Mouse (Mus musculus): ENCODE measurements around the gene Dlgap3. TPM values are rescaled to one million over a fixed set of nuclear protein-coding genes. Genes with fewer than 3 reads are reported as not detected.

The Dlgap3 gene
- total RNA-seq, 2 experiments from 2014 or later: 4.9 to 6.1 TPM

DNA sequence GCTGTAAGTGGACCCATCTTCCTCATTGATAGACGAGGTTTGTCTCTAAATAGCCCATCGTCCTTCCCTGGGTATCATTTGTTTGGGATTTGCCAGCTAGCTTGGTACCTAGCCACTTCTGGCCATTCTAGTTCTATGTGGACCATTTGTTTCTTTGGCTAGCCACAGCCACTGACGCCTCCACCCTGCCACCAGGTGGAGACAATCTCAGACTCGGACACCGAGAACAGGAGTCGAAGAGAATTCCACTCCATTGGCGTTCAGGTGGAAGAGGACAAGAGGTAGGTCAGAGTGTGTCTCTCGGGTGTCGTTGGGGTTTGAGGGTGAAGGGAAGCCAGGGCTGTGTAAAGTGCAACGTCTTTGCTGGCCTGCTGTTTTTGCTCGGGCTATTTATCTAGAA is 46.1 kb downstream of the Dlgap3 start:
- DNase-seq (ENCODE audit: low spot score in 2 of 2): no peak

DNA sequence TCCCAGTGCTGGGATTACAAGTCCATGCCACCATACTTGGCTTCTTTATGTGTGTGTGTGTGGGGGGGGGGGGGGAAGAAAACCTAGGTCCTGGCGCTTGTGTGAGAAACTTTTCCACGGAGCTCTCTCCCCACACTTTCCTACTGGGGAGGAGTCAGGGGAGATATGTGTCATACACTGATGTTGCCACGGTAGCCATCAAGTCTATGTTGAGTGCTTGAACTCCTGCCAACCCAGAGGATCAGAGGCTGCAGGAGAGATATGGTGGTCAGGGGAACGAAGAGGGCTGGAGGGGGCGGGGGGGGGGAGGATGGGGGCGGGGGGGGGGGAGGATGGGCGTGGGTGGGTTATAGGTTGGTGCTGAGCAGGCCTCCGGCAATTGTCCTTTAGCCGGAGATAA is 46.8 kb downstream of the Dlgap3 start:
- DNase-seq (ENCODE audit: low spot score in 2 of 2): no peak

DNA sequence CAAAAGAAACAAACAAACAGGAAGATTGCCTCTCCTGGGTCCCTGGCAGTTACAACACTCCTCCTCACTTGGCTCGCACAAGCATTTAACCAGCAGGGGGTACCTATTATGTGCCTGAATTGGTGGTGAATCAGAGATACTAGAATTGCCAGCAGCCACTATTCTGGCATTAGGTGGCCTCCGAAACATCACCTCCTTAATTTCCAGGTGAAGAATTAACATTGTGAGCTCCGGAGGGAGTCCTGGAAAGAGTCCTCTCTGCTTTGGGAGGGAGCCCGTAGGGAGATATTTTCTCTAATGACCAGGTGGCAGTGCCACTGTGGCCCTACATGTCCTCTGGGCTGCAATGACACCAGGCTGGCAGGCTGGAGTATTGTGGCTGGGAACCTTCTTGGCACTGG is 47.2 kb downstream of the Dlgap3 start:
- no peak for DNase-seq (ENCODE audit: low spot score in 2 of 2)

DNA sequence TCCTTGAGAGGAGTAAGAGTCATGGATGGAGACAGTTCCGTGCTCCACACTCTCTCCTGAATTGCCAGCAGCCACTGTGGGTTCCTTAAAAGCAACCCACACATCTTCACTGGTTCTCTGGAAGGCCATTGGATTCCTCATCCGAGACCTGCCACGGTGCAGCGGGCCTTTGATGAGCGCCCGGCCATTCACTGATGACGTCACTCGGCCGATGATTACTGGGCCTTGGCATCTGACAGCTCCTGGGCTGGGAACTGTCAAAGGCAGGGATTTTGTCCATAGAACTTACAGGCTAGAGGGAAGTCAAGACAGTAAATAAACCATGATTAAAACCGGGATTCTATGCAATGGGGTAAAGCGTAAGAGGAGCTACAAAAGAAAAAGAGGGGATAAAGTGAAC is 48.0 kb downstream of the Dlgap3 start:
- DNase-seq (ENCODE audit: low spot score in 2 of 2): peak in 1 of 2 experiments; percentile 7

DNA sequence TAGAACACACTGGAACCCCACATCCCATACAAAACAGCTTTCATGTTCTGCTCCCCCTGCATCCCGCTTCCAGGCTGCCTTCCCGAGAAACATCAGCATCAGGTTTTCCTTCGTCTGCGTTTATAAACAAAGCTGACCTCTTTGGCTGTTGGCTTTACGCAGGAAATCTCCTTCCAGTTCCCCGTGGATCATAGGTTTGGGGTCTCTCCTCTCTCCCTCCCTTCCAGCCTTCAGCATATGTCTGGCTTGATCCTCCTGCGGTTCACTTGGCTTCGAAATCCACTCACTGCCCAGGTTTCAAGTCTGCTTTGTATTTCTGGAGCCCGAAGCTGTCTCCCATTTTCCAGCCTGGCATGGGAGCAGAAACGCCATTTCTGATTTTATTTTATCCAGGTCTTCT is 54.3 kb downstream of the Dlgap3 start:
- DNase-seq (ENCODE audit: low spot score in 2 of 2): no peak

DNA sequence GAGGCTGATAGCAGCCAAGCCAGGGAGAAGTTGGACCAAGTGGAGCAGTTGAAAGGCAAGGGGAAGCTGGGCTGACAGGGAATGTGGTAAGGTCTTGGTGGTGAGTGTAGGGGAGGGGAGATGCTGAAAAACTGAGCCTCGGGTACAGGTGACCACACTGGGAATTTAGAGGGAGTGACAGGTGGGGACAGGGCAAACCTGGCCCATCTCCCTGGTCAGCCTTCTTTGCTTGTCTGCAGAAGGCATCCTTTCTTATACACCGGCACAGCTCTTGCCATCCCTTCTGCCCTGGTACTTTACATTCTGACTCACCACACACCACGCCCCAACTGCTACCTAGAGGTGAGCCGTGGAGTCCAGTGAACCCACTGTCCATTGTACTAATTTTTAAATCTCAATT is 54.8 kb downstream of the Dlgap3 start:
- no peak for DNase-seq (ENCODE audit: low spot score in 2 of 2)

DNA sequence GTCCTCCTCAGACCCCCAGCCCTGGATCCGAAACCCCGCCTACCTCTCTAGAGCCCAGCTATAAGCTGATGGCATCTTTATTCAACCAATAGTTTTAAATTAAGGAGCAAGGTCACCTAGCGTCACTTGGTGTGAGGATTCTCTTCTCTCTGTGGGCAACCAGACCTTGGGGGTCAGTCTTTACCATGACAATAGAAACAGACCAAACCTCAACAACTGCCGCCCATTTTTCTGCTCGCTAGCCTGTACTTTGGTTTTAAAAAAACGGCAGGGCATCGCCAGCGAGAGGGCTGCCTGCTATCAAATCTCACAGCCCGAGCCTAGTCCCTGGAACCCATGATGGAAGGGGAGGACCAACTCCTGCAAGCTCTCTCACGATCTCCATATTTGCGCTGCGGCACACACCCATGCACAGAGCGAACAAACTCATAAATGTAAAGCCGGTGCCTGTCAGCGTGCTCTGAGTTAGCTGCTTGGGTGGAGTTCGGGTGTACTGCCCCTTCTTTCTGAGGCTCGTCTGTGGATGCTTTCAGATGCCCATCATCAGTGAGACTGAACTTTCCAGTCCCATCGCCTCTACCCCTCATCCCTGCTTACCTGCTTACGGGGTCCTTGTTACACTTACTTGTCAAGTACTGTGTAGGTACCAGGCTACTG is 55.6 kb downstream of the Dlgap3 start:
- DNase-seq (ENCODE audit: low spot score in 2 of 2): no peak

DNA sequence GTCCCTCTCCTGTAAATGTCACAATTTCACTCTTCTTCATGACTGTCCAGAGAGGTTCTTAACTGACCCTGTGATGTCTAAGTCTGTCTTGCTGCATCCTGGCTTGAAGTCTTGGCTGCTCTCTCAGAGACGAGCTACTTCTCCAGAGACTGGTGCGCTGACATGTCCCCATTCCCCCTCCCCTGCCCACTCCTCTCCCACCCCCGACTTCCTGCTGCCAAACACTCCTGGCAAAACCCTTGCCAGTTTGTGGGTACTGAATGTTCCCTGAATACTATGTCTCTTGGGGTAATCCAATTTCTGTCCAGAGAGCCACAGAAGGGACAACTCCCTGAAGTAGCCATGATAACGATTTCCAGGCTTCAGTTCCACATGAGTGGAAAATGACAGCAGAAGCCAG is 57.1 kb downstream of the Dlgap3 start:
- no peak for DNase-seq (ENCODE audit: low spot score in 2 of 2)

DNA sequence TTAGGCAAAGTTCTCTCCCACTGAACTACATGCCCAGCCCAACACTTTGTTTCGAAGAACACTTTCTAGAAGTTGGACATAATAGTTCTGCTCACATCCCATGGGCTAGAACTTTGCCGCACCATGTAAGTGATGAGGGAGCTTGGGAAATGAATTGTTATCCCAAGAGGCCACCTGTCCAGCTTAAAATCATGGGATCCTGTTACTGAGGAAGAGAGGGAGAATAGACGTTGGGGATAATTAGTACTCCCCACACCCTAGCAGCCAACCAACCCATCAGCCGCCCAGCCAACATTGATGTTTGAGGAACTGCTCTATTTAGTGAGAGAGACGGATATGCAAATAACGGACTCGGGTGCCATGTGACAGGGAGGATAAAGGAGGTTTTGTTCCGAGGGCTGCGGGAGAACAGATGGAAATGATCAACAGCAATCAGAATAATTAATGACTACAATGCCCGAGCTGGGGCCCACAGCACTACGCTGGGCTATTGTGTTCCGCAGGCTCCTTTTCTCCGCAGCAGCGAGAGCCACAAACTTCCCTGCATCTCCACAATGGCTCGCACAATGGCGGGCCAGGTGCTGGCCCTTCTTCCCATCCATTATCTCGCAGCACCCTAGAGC is 58.2 kb downstream of the Dlgap3 start:
- DNase-seq (ENCODE audit: low spot score in 2 of 2): no peak

DNA sequence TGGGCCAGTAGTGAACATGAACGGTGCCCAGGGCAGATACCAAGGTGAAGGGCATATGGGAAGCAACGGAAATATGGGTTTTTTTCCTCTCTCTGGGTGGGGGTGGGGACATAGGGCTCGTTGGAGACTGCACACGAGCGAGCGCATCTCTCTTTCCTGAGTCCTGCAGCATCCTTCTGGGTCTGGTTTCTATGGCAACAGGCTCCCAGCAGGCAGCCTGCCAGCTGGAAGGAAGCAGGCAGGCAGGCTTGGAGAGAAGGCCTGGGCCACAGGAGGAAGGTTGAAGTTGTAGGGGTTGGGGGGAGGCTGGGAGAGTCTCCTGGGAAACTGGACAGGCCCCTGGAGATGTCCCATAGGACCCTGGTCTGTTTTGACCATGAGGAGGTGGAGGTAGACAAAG is 63.0 kb downstream of the Dlgap3 start:
- DNase-seq (ENCODE audit: low spot score in 2 of 2): no peak

DNA sequence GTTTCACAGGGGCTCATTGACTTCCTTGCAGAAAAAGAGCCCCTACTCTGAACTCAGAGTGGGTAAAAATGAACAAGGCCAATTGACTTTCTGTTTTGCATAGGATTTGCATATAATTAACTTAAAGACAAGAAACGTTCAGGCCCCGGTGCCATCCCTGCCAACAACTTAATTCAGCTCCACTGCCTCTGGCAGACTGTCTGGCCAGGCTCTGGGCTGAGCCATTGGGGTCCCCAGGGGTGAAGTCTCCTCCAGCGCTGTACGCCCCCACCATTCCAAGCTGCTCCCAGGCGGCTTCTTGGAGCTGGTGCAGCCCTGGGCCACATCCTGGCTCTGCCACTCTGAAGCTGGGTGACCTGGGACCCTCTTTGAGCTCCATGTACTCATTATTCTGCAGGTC is 63.5 kb downstream of the Dlgap3 start:
- DNase-seq (ENCODE audit: low spot score in 2 of 2): no peak

DNA sequence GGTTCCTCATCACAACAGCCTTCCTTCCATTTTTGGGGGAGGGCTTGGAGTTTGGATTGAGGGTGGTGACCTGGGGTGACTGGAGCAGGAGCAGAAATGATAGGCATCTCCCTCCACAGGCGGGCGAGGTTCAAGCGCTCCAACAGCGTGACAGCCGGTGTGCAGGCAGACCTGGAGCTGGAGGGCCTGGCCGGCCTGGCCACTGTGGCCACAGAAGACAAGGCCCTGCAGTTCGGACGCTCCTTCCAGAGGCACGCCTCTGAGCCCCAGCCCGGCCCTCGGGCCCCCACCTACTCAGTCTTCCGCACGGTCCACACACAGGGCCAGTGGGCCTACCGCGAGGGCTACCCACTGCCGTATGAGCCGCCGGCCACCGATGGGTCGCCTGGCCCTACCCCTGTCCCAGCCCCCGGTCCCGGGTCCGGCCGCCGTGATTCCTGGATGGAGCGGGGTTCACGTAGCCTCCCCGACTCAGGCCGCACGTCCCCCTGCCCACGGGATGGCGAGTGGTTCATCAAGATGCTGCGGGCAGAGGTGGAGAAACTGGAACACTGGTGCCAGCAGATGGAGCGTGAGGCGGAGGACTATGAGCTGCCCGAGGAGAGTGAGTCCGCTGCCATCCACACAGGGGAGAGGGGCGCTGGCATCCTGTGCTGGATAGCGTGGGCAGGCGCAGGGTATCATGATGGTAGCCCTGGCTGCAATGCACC is 64.6 kb downstream of the Dlgap3 start:
- no peak for DNase-seq (ENCODE audit: low spot score in 2 of 2)

DNA sequence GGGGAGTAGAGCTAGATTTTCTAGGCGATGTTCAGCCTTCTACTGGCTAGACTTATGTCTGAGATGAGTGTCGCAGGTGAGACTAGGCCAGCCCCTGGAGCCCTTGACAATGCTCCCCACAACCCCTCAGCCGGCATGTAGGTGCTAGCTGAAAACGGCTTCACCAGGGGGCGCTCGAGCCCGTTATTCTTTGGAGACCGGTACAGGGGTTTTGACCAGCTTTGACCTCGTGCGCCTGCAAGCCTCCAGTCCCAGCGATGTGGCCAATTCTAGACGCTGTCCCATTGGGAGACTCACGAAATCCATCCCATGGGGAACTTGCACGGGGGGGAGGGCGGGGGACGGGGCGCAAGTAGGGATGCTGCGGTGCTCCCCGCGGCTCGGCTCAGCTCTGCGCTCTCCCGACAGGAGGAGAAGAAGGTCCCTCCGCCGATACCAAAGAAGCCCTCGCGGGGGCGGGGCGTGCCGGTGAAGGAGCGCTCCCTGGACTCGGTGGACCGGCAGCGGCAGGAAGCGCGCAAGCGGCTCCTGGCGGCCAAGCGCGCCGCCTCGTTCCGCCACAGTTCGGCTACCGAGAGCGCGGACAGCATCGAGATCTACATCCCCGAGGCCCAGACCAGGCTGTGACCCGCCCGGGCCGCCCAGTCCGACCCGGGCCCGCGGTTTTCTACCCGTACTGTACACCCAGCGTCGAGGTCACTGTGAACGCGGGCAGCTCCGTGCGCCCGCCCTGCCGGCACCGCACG is 66.9 kb downstream of the Dlgap3 start:
- DNase-seq (ENCODE audit: low spot score in 2 of 2): peak; percentile 85 to 89

DNA sequence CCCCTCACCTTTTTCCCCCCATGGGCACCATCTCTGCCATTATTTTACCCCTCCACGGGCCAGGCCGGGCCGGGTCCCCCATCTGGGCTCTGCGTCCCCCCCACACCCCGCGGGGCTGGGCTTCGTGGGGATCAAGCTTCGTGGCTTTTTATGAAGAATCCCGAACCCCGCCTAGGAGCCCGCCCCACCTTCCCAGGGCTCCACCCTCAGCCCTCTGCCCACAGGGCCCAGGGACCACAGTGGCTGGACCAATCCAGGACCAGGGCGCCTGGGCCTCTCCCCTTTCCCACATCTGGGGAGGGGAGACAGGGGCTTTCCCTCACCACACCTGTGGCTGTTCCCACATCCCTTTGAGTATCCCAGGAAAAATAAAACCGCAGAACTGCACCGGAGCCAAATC is 67.6 kb downstream of the Dlgap3 start:
- DNase-seq (ENCODE audit: low spot score in 2 of 2): no peak

DNA sequence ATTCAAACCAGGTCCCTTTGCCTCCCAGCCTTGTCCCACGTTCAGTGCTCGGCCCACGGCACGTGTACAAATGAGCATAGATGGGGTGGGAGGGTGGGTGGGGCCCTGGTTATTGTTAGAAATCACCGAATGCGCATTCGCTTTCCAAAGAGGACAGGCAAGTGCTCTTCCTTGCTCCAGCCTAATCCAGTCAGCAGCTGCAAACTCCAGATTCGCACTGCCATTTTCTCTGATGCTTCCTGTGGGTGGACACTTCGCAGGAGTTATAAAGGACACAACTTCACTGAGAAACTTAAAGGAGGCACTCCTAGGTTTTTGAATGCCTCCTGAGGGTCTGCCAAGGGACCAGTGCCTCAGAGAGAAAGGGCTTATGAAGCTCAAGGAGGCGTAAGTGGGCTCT is 68.3 kb downstream of the Dlgap3 start:
- DNase-seq (ENCODE audit: low spot score in 2 of 2): no peak

DNA sequence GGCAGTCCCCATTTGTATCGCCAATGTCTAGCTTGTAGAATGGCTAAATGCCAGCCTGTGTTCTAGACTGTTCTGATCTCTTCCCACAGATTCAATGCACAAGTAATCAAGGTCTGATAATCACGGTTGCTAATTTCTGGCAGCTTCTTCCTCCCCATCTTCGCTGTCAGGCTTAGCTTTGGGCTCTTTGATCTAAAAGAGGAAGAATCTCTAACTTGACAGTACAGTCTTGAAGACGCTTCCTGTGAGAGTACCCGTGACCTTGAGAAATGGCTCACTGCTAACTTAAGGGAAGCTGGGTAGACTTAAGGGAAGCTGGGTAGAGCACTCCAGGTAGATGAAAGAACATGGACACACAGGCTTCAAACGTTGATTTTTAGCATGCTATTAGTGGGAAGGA is 73.7 kb downstream of the Dlgap3 start:
- DNase-seq (ENCODE audit: low spot score in 2 of 2): no peak

DNA sequence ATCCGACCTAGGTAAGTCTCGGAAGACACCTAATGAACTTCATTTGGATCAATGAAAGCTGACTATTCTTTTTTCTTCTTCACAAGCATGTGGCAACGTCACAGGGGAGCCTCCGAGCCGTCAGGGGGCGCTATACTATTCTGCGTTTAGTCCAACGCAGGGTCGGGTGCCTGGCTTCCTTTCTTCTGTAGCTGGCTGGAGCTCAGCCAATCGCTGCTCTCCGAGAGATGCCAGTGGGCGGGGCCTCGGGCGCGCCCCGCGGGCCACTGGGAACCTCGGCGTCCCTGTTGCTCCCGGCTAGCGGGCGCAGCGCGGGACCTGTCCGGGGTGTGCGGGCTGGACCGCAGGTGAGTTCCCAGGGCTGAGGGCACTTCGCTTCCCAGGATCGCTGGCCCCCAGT is 74.5 kb downstream of the Dlgap3 start, which contains the start of gene Smim12:
TSS of gene Smim12 (plus strand) at position 233 of the 400 bp plus-strand sequence.
- peak; percentile 99 to 100 for DNase-seq (ENCODE audit: low spot score in 2 of 2)

DNA sequence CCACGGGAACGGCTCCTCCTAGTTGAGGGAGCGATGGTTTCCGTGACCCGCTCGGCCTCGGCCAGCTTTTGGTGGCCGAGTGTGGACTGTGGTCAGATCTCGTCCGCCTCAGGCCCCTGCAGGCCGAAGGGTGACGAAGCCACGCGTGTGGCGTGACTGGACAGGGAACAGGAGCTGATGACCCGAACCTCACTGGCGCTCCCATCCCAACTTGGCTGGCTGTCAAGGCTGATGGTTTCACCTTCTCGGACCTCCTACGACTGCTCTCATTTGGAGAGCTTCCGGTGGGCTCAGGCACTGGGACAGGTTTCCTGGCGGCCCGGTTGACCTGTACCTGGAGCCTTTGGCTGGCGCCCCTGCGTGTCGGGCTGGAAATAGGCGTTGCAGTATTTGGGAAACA is 74.9 kb downstream of the Dlgap3 start:
- DNase-seq (ENCODE audit: low spot score in 2 of 2): no peak

DNA sequence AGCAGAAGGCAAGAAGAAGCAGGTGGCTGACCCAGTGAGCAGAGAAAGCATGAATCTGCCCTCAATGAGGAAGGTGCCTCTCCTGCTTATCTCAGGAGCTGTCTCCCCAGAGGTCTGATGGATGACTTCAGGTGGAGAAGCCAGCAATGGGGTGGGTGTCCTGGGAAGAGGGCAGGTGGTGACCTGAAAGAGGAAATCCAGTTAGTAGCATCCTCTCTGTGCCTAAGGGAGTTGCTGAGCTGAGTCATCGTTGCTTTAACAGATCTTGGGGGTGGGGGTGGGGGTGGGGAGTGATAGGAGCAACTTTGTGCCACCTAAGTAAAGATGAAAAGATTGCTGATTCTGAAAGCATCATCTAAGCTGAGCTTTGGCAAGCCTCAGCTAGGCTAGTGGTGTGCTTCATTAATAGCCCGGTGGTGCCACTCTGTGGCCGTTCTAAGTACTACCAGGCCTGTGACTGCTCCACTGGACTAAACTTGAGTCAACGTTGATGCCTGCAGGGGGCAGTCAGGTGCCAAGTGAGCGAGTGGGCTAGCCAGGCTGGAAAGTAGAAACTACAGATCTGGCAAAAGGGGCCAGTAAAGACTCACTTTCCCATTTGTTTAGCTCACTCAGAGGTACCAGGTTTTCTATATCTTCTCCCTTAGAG is 80.8 kb downstream of the Dlgap3 start:
- DNase-seq (ENCODE audit: low spot score in 2 of 2): peak; percentile 92 to 95

DNA sequence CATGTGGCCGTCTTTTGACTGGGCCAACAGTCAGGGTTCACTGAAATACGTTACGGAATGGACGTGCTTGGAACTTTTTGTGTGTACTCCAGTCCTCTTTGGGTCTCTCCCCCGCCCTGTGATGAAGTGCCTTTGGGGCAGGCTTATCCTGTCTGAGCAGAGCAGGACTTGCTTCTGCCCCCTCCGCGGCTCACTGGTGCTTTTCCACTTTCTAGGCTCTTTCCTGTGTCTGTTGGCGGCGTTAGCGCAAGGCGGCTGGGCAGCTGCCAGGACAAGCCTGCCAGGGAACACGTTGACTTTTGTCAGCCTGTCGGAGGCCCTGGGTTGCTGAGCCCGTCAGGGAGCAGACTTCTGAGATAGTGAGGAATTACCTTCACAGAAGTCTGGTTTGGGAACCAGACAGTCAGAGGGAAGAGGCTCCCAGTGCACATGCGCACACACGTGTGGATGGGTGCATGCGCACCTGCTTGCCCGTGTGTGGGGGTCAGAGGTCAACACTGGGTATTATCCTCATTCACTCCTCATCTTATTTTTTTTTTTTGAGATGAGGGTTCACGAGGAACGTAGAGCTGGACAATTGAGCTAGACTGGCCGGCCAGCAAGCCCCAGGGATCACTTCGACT is 83.1 kb downstream of the Dlgap3 start:
- DNase-seq (ENCODE audit: low spot score in 2 of 2): peak; percentile 66 to 74

DNA sequence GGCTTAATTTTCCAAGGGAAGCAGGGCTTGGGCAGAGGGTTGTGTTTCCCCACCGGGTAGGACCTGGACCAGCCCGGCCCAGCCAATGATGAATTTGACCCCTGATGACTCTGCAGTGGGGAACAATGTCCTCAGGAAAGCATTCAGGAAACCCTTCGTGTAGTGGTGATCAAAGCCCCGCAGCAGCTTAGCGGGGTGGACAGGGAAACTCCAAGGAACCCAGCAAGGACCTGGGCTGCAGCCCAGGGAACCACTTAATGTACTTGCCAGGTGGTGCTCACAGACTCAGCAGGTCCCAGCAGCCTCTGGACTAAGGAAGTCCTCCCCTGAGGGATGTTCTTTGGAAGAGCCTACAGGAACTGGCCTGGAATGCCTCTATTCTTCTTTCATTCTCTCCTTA is 87.7 kb downstream of the Dlgap3 start:
- DNase-seq (ENCODE audit: low spot score in 2 of 2): no peak
